Mouse (Mus musculus) urinary bladder, postnatal 25 days (tissue): ENCODE measurements around the gene Fxyd2.
A peak's percentile ranks its signal among the peaks of the same experiment; 100 is the strongest.

Experiments used
- DNase-seq: peaks from one replicate; pipeline ENCODE4 v3.0.0; 2022; ENCODE audit warnings: low spot score

The Fxyd2 gene

GRCm38 (mm10) chr9:45429392-45429791, 29.9 kb downstream of the Fxyd2 start:
- no peak for DNase-seq

- DNase-seq = no peak
These were observed 30.7 kb downstream of the Fxyd2 start for GRCm38 (mm10) chr9:45429951-45430697.

- no peak for DNase-seq
These were observed 31.2 kb downstream of the Fxyd2 start for GRCm38 (mm10) chr9:45430698-45430959.

- DNase-seq = peak; percentile 29
These were observed 31.7 kb downstream of the Fxyd2 start for GRCm38 (mm10) chr9:45431150-45431549.

- DNase-seq = no peak
These were observed 33.2 kb downstream of the Fxyd2 start for GRCm38 (mm10) chr9:45432639-45433038.

GRCm38 (mm10) chr9:45433119-45433518, 33.6 kb downstream of the Fxyd2 start:
- no peak for DNase-seq

GRCm38 (mm10) chr9:45434171-45434570, 34.7 kb downstream of the Fxyd2 start:
- DNase-seq = no peak

GRCm38 (mm10) chr9:45439025-45439424, 39.6 kb downstream of the Fxyd2 start:
- no peak for DNase-seq

- no peak for DNase-seq
These were observed 40.8 kb downstream of the Fxyd2 start for GRCm38 (mm10) chr9:45440083-45440784.

- no peak for DNase-seq
These were observed 44.9 kb downstream of the Fxyd2 start for GRCm38 (mm10) chr9:45444251-45444798.

GRCm38 (mm10) chr9:45449658-45450057, 50.2 kb downstream of the Fxyd2 start:
- no peak for DNase-seq

GRCm38 (mm10) chr9:45451346-45451745, 51.9 kb downstream of the Fxyd2 start:
- no peak for DNase-seq

GRCm38 (mm10) chr9:45454032-45454431, 54.6 kb downstream of the Fxyd2 start:
- DNase-seq = no peak

- no peak for DNase-seq
These were observed 55.6 kb downstream of the Fxyd2 start for GRCm38 (mm10) chr9:45454889-45455610.

GRCm38 (mm10) chr9:45457200-45457599, 57.7 kb downstream of the Fxyd2 start:
- DNase-seq = no peak

GRCm38 (mm10) chr9:45458363-45458762, 58.9 kb downstream of the Fxyd2 start:
- DNase-seq = no peak
